Mouse (Mus musculus) limb, embryonic 14.5 days (tissue): ENCODE measurements at regions not wholly inside any gene's neighbourhood (a gene's known extent, or its start where the extent isn't known, plus 50 kb on each side); places are given as distances from the start of the nearest gene placed in this dataset.

ENCODE experiments used
- ATAC-seq: fragments of 200-750 bp; cut with Nextera tagmentation; 2 replicates; pipeline ENCODE4 v1.8.0; 2017; ENCODE audit warnings: low read depth, moderate number of reproducible peaks, moderate TSS enrichment; ENCODE audit not compliant: low FRiP score
- DNase-seq: peaks from one replicate; pipeline ENCODE4 v3.0.0-alpha.2; 2015; ENCODE audit warnings: low spot score
- H3K27ac ChIP-seq: fragments of 300-500 bp; sonication (generic); replicated peaks from 2 replicates; pipeline ENCODE4 v1.5.1; 2014; ENCODE audit warnings: low read depth, mild to moderate bottlenecking, low read length, moderate library complexity, mixed read lengths
- H3K27me3 ChIP-seq: fragments of 300-500 bp; sonication (generic); 2 replicates; pipeline ENCODE4 v1.6.1; 2014; ENCODE audit warnings: low read length, mixed read lengths; ENCODE audit not compliant: control insufficient read depth, insufficient read depth
- H3K36me3 ChIP-seq: fragments of 300-500 bp; sonication (generic); 2 replicates; pipeline ENCODE4 v1.6.1; 2014; ENCODE audit warnings: mild to moderate bottlenecking, low read length, moderate library complexity, mixed read lengths; ENCODE audit not compliant: control insufficient read depth, insufficient read depth
- H3K4me1 ChIP-seq: fragments of 300-500 bp; sonication (generic); 2 replicates; pipeline ENCODE4 v1.6.1; 2014; ENCODE audit warnings: antibody characterized with exemption, low read length, mixed read lengths; ENCODE audit not compliant: control insufficient read depth, insufficient read depth
- H3K4me2 ChIP-seq: fragments of 300-500 bp; sonication (generic); replicated peaks from 2 replicates; pipeline ENCODE4 v1.6.1; 2014; ENCODE audit warnings: low read depth, mild to moderate bottlenecking, low read length, moderate library complexity; ENCODE audit not compliant: severe bottlenecking
- H3K4me3 ChIP-seq: fragments of 300-500 bp; sonication (generic); replicated peaks from 2 replicates; pipeline ENCODE4 v1.5.1; 2014; ENCODE audit warnings: low read length
- H3K9ac ChIP-seq: fragments of 300-500 bp; sonication (generic); 2 replicates; pipeline ENCODE4 v1.6.1; 2014; ENCODE audit warnings: mild to moderate bottlenecking, low read depth, low read length, moderate library complexity; ENCODE audit not compliant: severe bottlenecking
- H3K9me3 ChIP-seq: fragments of 300-500 bp; sonication (generic); 2 replicates; pipeline ENCODE4 v1.6.1; 2016; ENCODE audit warnings: low read length; ENCODE audit not compliant: control insufficient read depth
- POLR2A ChIP-seq: fragments of 200-500 bp; IDR thresholded peaks from 2 replicates; pipeline ENCODE4 v1.8.0; 2012; ENCODE audit warnings: inconsistent platforms, mild to moderate bottlenecking, moderate library complexity, borderline replicate concordance; ENCODE audit not compliant: insufficient read depth, insufficient read length; ENCODE audit errors: extremely low read depth
- WGBS: fragments of 180-500 bp; shearing (Covaris S2); extraction: QIAGEN DNeasy Blood & Tissue Kit; methylation state at CpG from one replicate; pipeline ENCODE4 v1.1.7; 2014; 5-methylcytosine and 5-hydroxymethylcytosine counted together

- no peaks in the 10 kb centered on the region for H3K27me3 ChIP-seq
- no peak overlapping the region for H3K27ac ChIP-seq
- no peak overlapping the region for H3K9ac ChIP-seq
- ATAC-seq = no peak
- WGBS = 77% methylated on average over 2 of the region's 2 CpGs
- H3K4me2 ChIP-seq = no peak overlapping the region
- no peak overlapping the region for H3K4me3 ChIP-seq
- no peak for DNase-seq
- no peak for TF ChIP-seq POLR2A
- no peaks in the 10 kb centered on the region for H3K36me3 ChIP-seq
- H3K9me3 ChIP-seq = no peaks in the 10 kb centered on the region
- no peaks in the 10 kb centered on the region for H3K4me1 ChIP-seq
Measured at GRCm38 (mm10) chr17:4080564-4080963, 384.5 kb upstream of the Nox3 start.

- Histone ChIP-seq H3K4me2 (no peak overlapping the region), H3K27ac (no peak overlapping the region), H3K9ac (no peak overlapping the region), H3K4me1 (no peaks in the 10 kb centered on the region), H3K27me3 (no peaks in the 10 kb centered on the region), H3K36me3 (no peaks in the 10 kb centered on the region), H3K4me3 (no peak overlapping the region), H3K9me3 (no peaks in the 10 kb centered on the region)
- DNase-seq = no peak
- WGBS = 79% methylated on average over 1 of the region's 1 CpGs
- TF ChIP-seq POLR2A = no peak
- no peak for ATAC-seq
Measured at GRCm38 (mm10) chr17:4094621-4095020, 398.6 kb upstream of the Nox3 start.

- Histone ChIP-seq H3K27me3 (no peaks in the 10 kb centered on the region), H3K36me3 (no peaks in the 10 kb centered on the region), H3K4me1 (no peaks in the 10 kb centered on the region), H3K4me2 (no peak overlapping the region), H3K27ac (no peak overlapping the region), H3K9me3 (no peaks in the 10 kb centered on the region), H3K4me3 (no peak overlapping the region), H3K9ac (no peak overlapping the region)
- ATAC-seq (no peak), DNase-seq (no peak)
- TF ChIP-seq POLR2A = no peak
- WGBS = 88% methylated on average over 3 of the region's 3 CpGs
Measured at GRCm38 (mm10) chr17:4103321-4103720, 407.3 kb upstream of the Nox3 start.

GRCm38 (mm10) chr17:4109263-4109662 is 413.2 kb upstream of the Nox3 start:
- no peak for ATAC-seq
- no peak for DNase-seq
- WGBS = 54% methylated on average over 3 of the region's 3 CpGs

DNA sequence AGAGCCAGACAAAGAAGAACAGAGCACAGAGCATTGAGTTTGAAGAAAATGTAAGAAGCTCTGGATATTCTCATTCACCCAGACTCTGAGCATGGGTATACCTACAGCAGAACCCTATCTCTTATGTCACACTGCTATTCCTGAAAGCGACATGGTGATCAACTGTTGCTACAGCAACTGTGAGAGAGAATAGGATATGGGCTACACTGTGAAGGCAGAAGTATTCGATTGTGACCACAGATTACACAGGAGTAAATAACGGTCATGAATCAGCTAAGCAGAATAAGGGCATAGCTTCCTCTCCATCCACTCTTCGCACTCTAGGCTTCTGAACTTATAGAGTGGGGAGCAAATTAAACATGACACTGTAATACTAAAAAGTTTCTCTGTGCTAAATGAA is 417.0 kb upstream of the Nox3 start:
- 86% methylated on average over 4 of the region's 4 CpGs for WGBS
- Histone ChIP-seq H3K9me3 (no peaks in the 10 kb centered on the region), H3K4me3 (no peak overlapping the region), H3K27ac (no peak overlapping the region), H3K27me3 (no peaks in the 10 kb centered on the region), H3K4me1 (no peaks in the 10 kb centered on the region), H3K36me3 (no peaks in the 10 kb centered on the region), H3K4me2 (no peak overlapping the region), H3K9ac (no peak overlapping the region)
- DNase-seq (no peak), ATAC-seq (no peak)
- no peak for TF ChIP-seq POLR2A

More at GRCm38 (mm10) chr17:4109263-4109662, 413.2 kb upstream of the Nox3 start:
- Histone ChIP-seq H3K4me1 (no peaks in the 10 kb centered on the region), H3K9ac (no peak overlapping the region), H3K9me3 (no peaks in the 10 kb centered on the region), H3K4me2 (no peak overlapping the region), H3K27ac (no peak overlapping the region), H3K27me3 (no peaks in the 10 kb centered on the region), H3K36me3 (no peaks in the 10 kb centered on the region), H3K4me3 (no peak overlapping the region)
- no peak for TF ChIP-seq POLR2A

GRCm38 (mm10) chr17:4116476-4116875 is 420.4 kb upstream of the Nox3 start:
- Histone ChIP-seq H3K27ac (no peak overlapping the region), H3K27me3 (no peaks in the 10 kb centered on the region), H3K4me3 (no peak overlapping the region), H3K9ac (no peak overlapping the region), H3K9me3 (no peaks in the 10 kb centered on the region), H3K4me2 (no peak overlapping the region), H3K36me3 (no peaks in the 10 kb centered on the region), H3K4me1 (no peaks in the 10 kb centered on the region)
- WGBS = 81% methylated on average over 3 of the region's 3 CpGs
- TF ChIP-seq POLR2A = no peak
- ATAC-seq = no peak
- DNase-seq = no peak
